In the genomic region with DNA sequence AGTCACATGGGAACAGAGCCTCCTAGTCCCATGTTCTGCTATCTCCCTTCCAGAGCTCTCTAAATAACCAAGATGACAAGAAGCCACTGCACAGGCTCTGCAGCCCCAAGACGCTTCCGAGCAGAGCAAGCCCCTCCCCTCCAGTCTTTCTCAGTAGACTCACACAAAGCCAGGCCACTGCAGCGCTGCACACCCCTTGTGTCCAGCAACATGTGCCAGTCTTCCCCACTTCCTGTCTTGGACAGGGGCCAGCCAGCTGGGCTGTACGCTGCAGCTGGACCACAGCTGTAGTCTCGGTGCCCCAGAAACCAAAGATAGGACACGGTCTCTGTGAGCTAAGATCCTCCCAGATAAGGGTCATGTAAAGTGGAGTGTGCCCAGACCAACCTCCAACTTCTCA, we compare ENCODE assay signal across 16 mouse cellular contexts. TPM values are rescaled to one million over a fixed set of nuclear protein-coding genes. Genes with fewer than 3 reads are reported as not detected.
DNase-seq lines count a peak whose midpoint lies in the region; ATAC-seq and TF ChIP-seq lines count a peak whose summit lies in the region.
"Had no signal": no experiment of that assay in that cellular context is flagged by ENCODE, and none has a peak within 500 bp of the region (broad histone marks: within the 10 kb centered on the region; RNA-seq: fewer than 3 reads in every experiment).

No protein-coding gene starts in this region.

- TF ChIP-seq CTCF in cerebellum, adult 2 months (IDR thresholded peaks at IDR 0.05; ENCODE audit: borderline replicate concordance, insufficient read depth, low read depth, low read length) = no peak

- TF ChIP-seq POLR2A in cerebellum, adult 2 months (IDR thresholded peaks at IDR 0.05; ENCODE audit: borderline replicate concordance, insufficient read depth, low read length) = no peak

- H3K9me3 ChIP-seq in kidney, embryonic 16.5 days (ENCODE audit: low read length) = no peaks in the 10 kb centered on the region
- H3K9me3 ChIP-seq in embryonic facial prominence, embryonic 14.5 days (ENCODE audit: control insufficient read depth, low read length) = no peaks in the 10 kb centered on the region
- H3K9me3 ChIP-seq: forebrain, embryonic 13.5 days; midbrain, embryonic 12.5 days had no signal

- H3K9ac ChIP-seq in kidney, embryonic 16.5 days (replicated peaks; ENCODE audit: low read length) = no peak overlapping the region
- no peak overlapping the region for H3K9ac ChIP-seq in embryonic facial prominence, embryonic 14.5 days (ENCODE audit: low read depth, low read length)
- H3K9ac ChIP-seq: forebrain, embryonic 13.5 days; midbrain, embryonic 12.5 days had no signal

- H3K36me3 ChIP-seq in kidney, embryonic 16.5 days (ENCODE audit: insufficient read depth, low read length) = no peaks in the 10 kb centered on the region
- H3K36me3 ChIP-seq in embryonic facial prominence, embryonic 14.5 days (ENCODE audit: control insufficient read depth, insufficient read depth, low read length) = no peaks in the 10 kb centered on the region
- H3K36me3 ChIP-seq: midbrain, embryonic 12.5 days had no signal

- peaks cover 29% of the 10 kb centered on the region for H3K27me3 ChIP-seq in kidney, embryonic 16.5 days (ENCODE audit: insufficient read depth, low read length)
- no peaks in the 10 kb centered on the region for H3K27me3 ChIP-seq in embryonic facial prominence, embryonic 14.5 days (replicated peaks; ENCODE audit: control insufficient read depth, insufficient read depth, low read length)
- peaks cover 4% of the 10 kb centered on the region; the same call in 1 of the 2 replicates for H3K27me3 ChIP-seq in cerebellum, adult 2 months (ENCODE audit: control insufficient read depth, insufficient read depth, low read length)

- WGBS in kidney, embryonic 16.5 days = 31% methylated on average over 6 of the region's 6 CpGs
- 16% methylated on average over 6 of the region's 6 CpGs for WGBS in embryonic facial prominence, embryonic 14.5 days
- 40% methylated on average over 6 of the region's 6 CpGs for WGBS in cerebellum, adult 2 months

- H3K27ac ChIP-seq in kidney, embryonic 16.5 days (ENCODE audit: low read length) = no peak overlapping the region
- H3K27ac ChIP-seq in embryonic facial prominence, embryonic 14.5 days (replicated peaks; ENCODE audit: low read depth, low read length) = no peak overlapping the region
- no peak overlapping the region for H3K27ac ChIP-seq in cerebellum, adult 2 months (ENCODE audit: insufficient read depth, low read length)
- H3K27ac ChIP-seq: forebrain, embryonic 13.5 days; midbrain, embryonic 12.5 days had no signal

- H3K4me3 ChIP-seq in kidney, embryonic 16.5 days (ENCODE audit: low read length) = no peak overlapping the region
- no peak overlapping the region for H3K4me3 ChIP-seq in embryonic facial prominence, embryonic 14.5 days (ENCODE audit: low read depth, low read length)
- no peak overlapping the region for H3K4me3 ChIP-seq in cerebellum, adult 2 months (replicated peaks; ENCODE audit: insufficient read depth, low read depth, low read length)
- H3K4me3 ChIP-seq: forebrain, embryonic 13.5 days; midbrain, embryonic 12.5 days; myocyte had no signal

- H3K4me2 ChIP-seq in kidney, embryonic 16.5 days (replicated peaks; ENCODE audit: low read depth, low read length) = no peak overlapping the region
- no peak overlapping the region for H3K4me2 ChIP-seq in embryonic facial prominence, embryonic 14.5 days (ENCODE audit: low read depth, low read length)
- H3K4me2 ChIP-seq: forebrain, embryonic 13.5 days; midbrain, embryonic 12.5 days had no signal

- no peak for ATAC-seq in kidney, embryonic 16.5 days (ENCODE audit: low FRiP score, low TSS enrichment)
- ATAC-seq in embryonic facial prominence, embryonic 14.5 days (ENCODE audit: low read depth) = no peak
- ATAC-seq: forebrain, embryonic 13.5 days; intestine, postnatal 0 days had no signal

- H3K4me1 ChIP-seq in kidney, embryonic 16.5 days (ENCODE audit: insufficient read depth, low read length) = peaks cover 28% of the 10 kb centered on the region
- peaks cover 13% of the 10 kb centered on the region for H3K4me1 ChIP-seq in embryonic facial prominence, embryonic 14.5 days (ENCODE audit: control insufficient read depth, insufficient read depth, low read length)
- peaks cover 5% of the 10 kb centered on the region; the same call in 1 of the 2 replicates for H3K4me1 ChIP-seq in cerebellum, adult 2 months (ENCODE audit: control insufficient read depth, insufficient read depth, low read length)

- DNase-seq in heart, adult 11 months = peak; percentile 92
- no peak for DNase-seq in heart, adult 9 months (ENCODE audit: low spot score in 2 of 2)
- DNase-seq in kidney, postnatal 14 days = peak; percentile 54
- peak; percentile 55 for DNase-seq in embryonic facial prominence, embryonic 14.5 days (ENCODE audit: low spot score)
- peak; percentile 16 for DNase-seq in lung, postnatal 25 days (ENCODE audit: low spot score)
- DNase-seq in spleen, postnatal 10 days (ENCODE audit: low spot score in 2 of 2) = no peak
- no peak for DNase-seq in cerebellum, adult 2 months
- DNase-seq: adrenal gland, postnatal 10 days; B cell, adult 2 months; cerebellum, postnatal 14 days; right cerebral cortex, postnatal 25 days had no signal

RNA-seq across cellular contexts. Expression of a gene that starts 3.3 kb away (rescaled TPM):
- polyA plus RNA-seq in kidney, embryonic 16.5 days (2015; fragmentation: Nextera tagmentation; extraction: Ambion mirVana) = 13.9 and 14.0 TPM in 2 replicates
- polyA plus RNA-seq in embryonic facial prominence, embryonic 14.5 days (2014; fragmentation: Nextera tagmentation; extraction: Ambion mirVana) = 54.5 and 64.6 TPM in 2 replicates
- 24.1 and 32.5 TPM in 2 replicates for polyA plus RNA-seq in cerebellum, adult 2 months (2012; rRNA removed)

Comparison
In these comparisons a context has a peak if more than half of its experiments do, and no peak if none do; other contexts are left out.
1. DNase-seq: peak in heart, adult 11 months (single experiment), kidney, postnatal 14 days (single experiment), embryonic facial prominence, embryonic 14.5 days (single experiment) and lung, postnatal 25 days (single experiment); none in heart, adult 9 months (0 of 2), spleen, postnatal 10 days (0 of 2) and cerebellum, adult 2 months (0 of 2).